Mouse (Mus musculus): ENCODE data around the gene Bpi.

DNA sequence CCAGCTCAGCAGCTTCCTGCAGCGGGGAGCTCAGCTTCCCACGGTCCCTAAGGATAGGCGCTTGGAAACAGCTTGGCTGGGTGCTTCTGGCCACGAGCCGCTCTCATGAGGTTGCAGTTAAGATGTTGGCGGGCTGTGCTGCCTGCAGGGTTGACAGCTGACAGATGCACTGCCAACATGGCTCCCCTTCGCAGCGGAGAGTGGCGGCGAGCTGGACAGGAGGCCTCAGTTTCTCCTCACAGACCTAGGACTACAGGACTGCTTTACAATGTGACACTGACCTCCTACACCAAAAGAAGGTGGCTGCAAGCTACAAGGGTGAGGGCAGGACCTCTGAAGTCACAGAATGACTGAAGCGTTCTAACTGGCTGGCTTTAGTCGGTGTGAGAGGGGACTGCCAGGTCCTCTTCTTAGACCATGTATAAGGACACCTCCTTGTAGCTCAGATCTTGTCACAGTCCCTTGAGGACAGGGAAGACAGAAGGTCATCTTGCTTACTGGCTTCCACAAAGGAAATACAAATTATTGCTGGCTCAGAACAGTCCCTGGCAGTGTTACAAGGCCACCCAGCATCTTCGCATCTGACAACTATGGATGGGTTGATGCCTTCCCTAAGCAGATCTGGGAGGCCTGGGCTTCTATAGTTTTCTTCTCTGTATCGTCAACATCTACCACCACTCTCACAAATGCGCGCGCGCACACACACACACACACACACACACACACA lies 15.6 kb upstream of the Bpi start:
- TF ChIP-seq CTCF (IDR thresholded peaks at IDR 0.05; ENCODE audit: low read depth) = no peak
- TF ChIP-seq EP300 (optimal IDR thresholded peaks at IDR 0.05) = no peak
